Mouse (Mus musculus): ENCODE data around the gene Has3.

DNA sequence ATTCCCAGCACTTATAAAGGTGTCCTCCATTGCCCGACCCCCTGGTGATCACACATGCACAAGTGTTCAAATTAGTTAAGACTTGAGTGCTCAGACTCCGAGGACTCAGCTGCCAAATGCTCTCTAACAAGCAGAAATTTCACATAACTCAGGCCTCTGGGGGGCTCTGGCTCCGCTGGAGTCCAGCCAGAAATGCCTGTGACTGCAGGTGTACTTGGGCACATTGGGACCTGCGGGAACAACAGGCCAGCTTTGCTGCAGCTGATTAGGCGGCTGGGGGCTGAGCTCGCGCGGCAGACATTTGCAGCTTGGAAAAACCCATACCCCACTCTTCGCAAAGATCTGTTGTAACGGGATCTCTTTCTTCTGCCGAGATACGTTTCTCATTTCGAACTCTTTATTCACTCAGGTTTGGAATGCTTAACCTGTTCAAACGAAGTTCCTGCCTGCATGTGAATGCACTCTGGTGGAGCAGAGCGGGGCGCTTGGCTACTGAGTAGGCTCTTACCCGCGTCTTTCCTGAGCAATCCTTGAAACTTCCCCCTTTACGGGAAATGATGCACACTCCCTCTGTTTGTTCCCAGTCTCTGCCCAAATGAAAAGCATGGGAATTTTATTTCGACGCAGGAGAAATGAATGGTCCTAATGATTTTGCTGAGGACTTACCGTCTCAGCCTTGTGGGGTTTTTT is 62.5 kb downstream of the Has3 start:
- TF ChIP-seq CTCF (IDR thresholded peaks at IDR 0.05; ENCODE audit: low read depth, low read length): no peak
- no peak for TF ChIP-seq TAL1 (conservative IDR thresholded peaks at IDR 0.05; ENCODE audit: low read depth, low read length)
- no peak for TF ChIP-seq GATA1 (IDR thresholded peaks at IDR 0.05; ENCODE audit: borderline replicate concordance, low read length)
- TF ChIP-seq POLR2AphosphoS5 (IDR thresholded peaks at IDR 0.05; ENCODE audit: insufficient replicate concordance, low read depth, low read length): no peak
- no peak for TF ChIP-seq GATA2 (IDR thresholded peaks at IDR 0.05; ENCODE audit: borderline replicate concordance, low read depth, low read length)
